ENCODE assay signal across 21 mouse cellular contexts in the genomic region with DNA sequence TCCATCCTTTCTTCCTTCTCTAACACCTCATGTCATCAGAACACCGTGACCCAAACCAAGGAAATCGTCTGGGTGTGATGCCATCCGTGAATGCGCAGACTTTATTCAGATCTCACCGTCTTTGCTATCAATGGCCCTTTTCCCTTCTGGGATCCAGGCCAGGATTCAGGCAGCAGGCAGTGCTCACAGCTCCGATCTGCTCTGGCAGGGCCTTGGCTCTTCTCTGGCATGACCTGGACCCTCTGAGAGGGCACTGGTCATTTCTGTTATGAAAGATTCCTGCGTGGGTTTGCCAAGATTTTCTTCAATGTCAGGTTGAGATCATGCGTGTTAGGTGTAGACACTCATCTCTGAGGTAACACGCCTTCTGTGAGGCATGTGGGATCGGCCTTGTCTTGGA. TPM values are rescaled to one million over a fixed set of nuclear protein-coding genes. Genes with fewer than 3 reads are reported as not detected.
DNase-seq lines count a peak whose midpoint lies in the region; TF ChIP-seq lines count a peak whose summit lies in the region.
"Had no signal": no experiment of that assay in that cellular context is flagged by ENCODE, and none has a peak within 500 bp of the region (broad histone marks: within the 10 kb centered on the region; RNA-seq: fewer than 3 reads in every experiment).

No protein-coding gene starts in this region.

- TF ChIP-seq POLR2A in olfactory bulb, adult 2 months (IDR thresholded peaks at IDR 0.05; ENCODE audit: insufficient read depth, low read depth, low read length) = no peak

- peaks cover 24% of the 10 kb centered on the region for H3K4me1 ChIP-seq in olfactory bulb, adult 2 months (ENCODE audit: control insufficient read depth, insufficient read depth, low read length)

- TF ChIP-seq CTCF in layer of hippocampus, adult 2 months (conservative IDR thresholded peaks at IDR 0.05) = no peak
- no peak for TF ChIP-seq CTCF in olfactory bulb, adult 2 months (IDR thresholded peaks at IDR 0.05; ENCODE audit: insufficient read depth, low read depth, low read length)

- H3K4me3 ChIP-seq in layer of hippocampus, adult 2 months = no peak overlapping the region
- no peak overlapping the region for H3K4me3 ChIP-seq in olfactory bulb, adult 2 months (ENCODE audit: insufficient read depth, low read depth, low read length)
- H3K4me3 ChIP-seq: embryonic facial prominence, embryonic 12.5 days; forebrain, embryonic 12.5 days; hindbrain, embryonic 13.5 days; limb, embryonic 12.5 days had no signal

- DNase-seq in adrenal gland, postnatal 10 days = peak; percentile 28
- DNase-seq in adrenal gland, postnatal 25 days = no peak
- DNase-seq in layer of hippocampus, adult 2 months (ENCODE audit: low spot score in 2 of 2) = no peak
- no peak for DNase-seq in layer of hippocampus, postnatal 10 days (ENCODE audit: low spot score in 2 of 2)
- peak; percentile 30 for DNase-seq in lung, postnatal 36 days
- DNase-seq in lung, postnatal 25 days (ENCODE audit: low spot score) = no peak
- DNase-seq: cerebellum, adult 9-11 months; gastrocnemius, postnatal 36 days; heart, postnatal 36 days; kidney, adult 18-20 months; kidney, postnatal 4 days; layer of hippocampus, adult 9-11 months; right cerebral cortex, adult 18-20 months; right cerebral cortex, postnatal 4 days; thymus, postnatal 14 days had no signal

- peak overlapping the region; percentile 88 for H3K27ac ChIP-seq in layer of hippocampus, adult 2 months
- peak overlapping the region; percentile 29; the same call in 1 of the 2 replicates for H3K27ac ChIP-seq in olfactory bulb, adult 2 months (ENCODE audit: insufficient read depth, low read depth, low read length)
- H3K27ac ChIP-seq: embryonic facial prominence, embryonic 12.5 days; forebrain, embryonic 12.5 days; hindbrain, embryonic 13.5 days; limb, embryonic 12.5 days; liver, embryonic 14.5 days had no signal

- WGBS in olfactory bulb, adult 2 months = 59% methylated on average over 10 of the region's 10 CpGs

RNA-seq across cellular contexts. Expression of a gene that starts 30.2 kb away (rescaled TPM):
- 10 to 100 TPM; 14.7 to 17.6 TPM for total RNA-seq in adrenal gland, postnatal 10 days (2021)
- total RNA-seq in adrenal gland, postnatal 25 days (2021) = 24.0 and 28.2 TPM in 2 replicates
- 10 to 100 TPM; 14.0 to 15.7 TPM for total RNA-seq in layer of hippocampus, adult 2 months (2021)
- total RNA-seq in layer of hippocampus, postnatal 10 days (2021) = 10 to 100 TPM; 17.1 to 17.2 TPM
- not detected in 2 replicates for polyA plus RNA-seq in olfactory bulb, adult 2 months (2012; ENCODE audit: insufficient read depth, insufficient read length, low replicate concordance, missing spikeins)

RNA-seq across cellular contexts. Expression of a gene that starts 56.7 kb away (rescaled TPM):
- 10 to 100 TPM; 39.3 to 41.9 TPM for total RNA-seq in adrenal gland, postnatal 10 days (2021)
- total RNA-seq in adrenal gland, postnatal 25 days (2021) = 35.5 and 44.7 TPM in 2 replicates
- total RNA-seq in layer of hippocampus, adult 2 months (2021) = 100 to 1,000 TPM; 105 to 108 TPM
- total RNA-seq in layer of hippocampus, postnatal 10 days (2021) = 10 to 100 TPM; 89.1 to 94.8 TPM
- polyA plus RNA-seq in olfactory bulb, adult 2 months (2012; ENCODE audit: insufficient read depth, insufficient read length, low replicate concordance, missing spikeins) = not detected in 2 replicates

Comparison
In these comparisons a context has a peak if more than half of its experiments do, and no peak if none do; other contexts are left out.
1. DNase-seq: peak in adrenal gland, postnatal 10 days (single experiment) and lung, postnatal 36 days (single experiment); none in adrenal gland, postnatal 25 days (single experiment), layer of hippocampus, adult 2 months (0 of 2), layer of hippocampus, postnatal 10 days (0 of 2) and lung, postnatal 25 days (single experiment).